Mouse (Mus musculus): Measurements from ENCODE around the gene Mrps26. TPM values are rescaled to one million over a fixed set of nuclear protein-coding genes. Genes with fewer than 3 reads are reported as not detected.

Mrps26 gene
- 41.3 TPM for polyA plus RNA-seq (2017; shearing (Covaris generic))

GRCm38 (mm10) chr2:130563212-130564055, at the start of gene Mrps26:
Gene Mrps26, plus strand, starts transcription at chr2:130563742.

GRCm38 (mm10) chr2:130575873-130576272, 12.3 kb downstream of the Mrps26 start, which contains the start of gene Oxt:
Gene Oxt, plus strand, starts transcription at chr2:130576173.

GRCm38 (mm10) chr2:130582552-130582951, 19.0 kb downstream of the Mrps26 start, which contains the start of gene Avp:
Gene Avp, minus strand, starts transcription at chr2:130582554.

Other genes with a start within 250 kb of the Mrps26 start
- 0.17 TPM for gene Cpxm1, start 166.2 kb upstream of the Mrps26 start, polyA plus RNA-seq (2017; shearing (Covaris generic))
- gene Gm28372, start 158.5 kb upstream of the Mrps26 start, polyA plus RNA-seq (2017; shearing (Covaris generic)): not detected
- not detected for gene 1700020A23Rik, start 158.5 kb upstream of the Mrps26 start, polyA plus RNA-seq (2017; shearing (Covaris generic))
- not detected for gene Tmem239, start 157.3 kb upstream of the Mrps26 start, polyA plus RNA-seq (2017; shearing (Covaris generic))
- 253 TPM for gene Vps16, start 139.4 kb upstream of the Mrps26 start, polyA plus RNA-seq (2017; shearing (Covaris generic))
- 23.2 TPM for gene Pced1a, start 139.0 kb upstream of the Mrps26 start, polyA plus RNA-seq (2017; shearing (Covaris generic))
- gene Ptpra, start 113.5 kb upstream of the Mrps26 start, polyA plus RNA-seq (2017; shearing (Covaris generic)): 29.8 TPM
- gene Oxt, start 12.4 kb downstream of the Mrps26 start, polyA plus RNA-seq (2017; shearing (Covaris generic)): not detected
- gene Avp, start 18.8 kb downstream of the Mrps26 start, polyA plus RNA-seq (2017; shearing (Covaris generic)): not detected
- 19.3 TPM for gene Fastkd5, start 66.3 kb downstream of the Mrps26 start, polyA plus RNA-seq (2017; shearing (Covaris generic))
- gene Ubox5, start 66.3 kb downstream of the Mrps26 start, polyA plus RNA-seq (2017; shearing (Covaris generic)): 14.1 TPM
- gene Lzts3, start 79.1 kb downstream of the Mrps26 start, polyA plus RNA-seq (2017; shearing (Covaris generic)): 0.39 TPM
- gene Ddrgk1, start 100.9 kb downstream of the Mrps26 start, polyA plus RNA-seq (2017; shearing (Covaris generic)): 146 TPM
- 55.3 TPM for gene Itpa, start 103.9 kb downstream of the Mrps26 start, polyA plus RNA-seq (2017; shearing (Covaris generic))
- 0.24 TPM for gene Slc4a11, start 133.8 kb downstream of the Mrps26 start, polyA plus RNA-seq (2017; shearing (Covaris generic))

Measured in activated CD4-positive, CD25-positive, alpha-beta regulatory T cell, adult 9 weeks (primary cell).